Mouse (Mus musculus) heart, postnatal 0 days (tissue): Measurements from ENCODE around the gene Mafg. TPM values are rescaled to one million over a fixed set of nuclear protein-coding genes. Genes with fewer than 3 reads are reported as not detected.

Experiments used
- ATAC-seq: fragments of 200-750 bp; cut with Nextera tagmentation; 2 replicates; pipeline ENCODE4 v1.8.0; 2017; ENCODE audit warnings: low read depth, moderate number of reproducible peaks, moderate library complexity; ENCODE audit not compliant: insufficient read depth
- DNase-seq: peaks from one replicate; pipeline ENCODE4 v3.0.0-alpha.2; 2016; ENCODE audit warnings: low spot score
- H3K27ac ChIP-seq: fragments of 300-500 bp; sonication (generic); 2 replicates; pipeline ENCODE4 v1.5.1; 2014; ENCODE audit warnings: low read depth, mild to moderate bottlenecking
- H3K27me3 ChIP-seq: fragments of 300-500 bp; sonication (generic); 2 replicates; pipeline ENCODE4 v1.6.1; 2014; ENCODE audit warnings: low read length, mixed read lengths; ENCODE audit not compliant: control insufficient read depth, insufficient read depth
- H3K36me3 ChIP-seq: fragments of 300-500 bp; sonication (generic); replicated peaks from 2 replicates; pipeline ENCODE4 v1.6.1; 2014; ENCODE audit warnings: low read length, mixed read lengths; ENCODE audit not compliant: control insufficient read depth, insufficient read depth
- H3K4me1 ChIP-seq: fragments of 300-500 bp; sonication (generic); 2 replicates; pipeline ENCODE4 v1.6.1; 2014; ENCODE audit warnings: antibody characterized with exemption; ENCODE audit not compliant: control insufficient read depth, insufficient read depth
- H3K4me2 ChIP-seq: fragments of 300-500 bp; sonication (generic); 2 replicates; pipeline ENCODE4 v1.6.1; 2014; ENCODE audit warnings: low read depth, mild to moderate bottlenecking, low read length, moderate library complexity
- H3K4me3 ChIP-seq: fragments of 300-500 bp; sonication (generic); 2 replicates; pipeline ENCODE4 v1.5.1; 2014; ENCODE audit warnings: low read depth, low read length
- H3K9ac ChIP-seq: fragments of 300-500 bp; sonication (generic); replicated peaks from 2 replicates; pipeline ENCODE4 v1.6.1; 2014; ENCODE audit warnings: low read depth, low read length, mixed read lengths
- H3K9me3 ChIP-seq: fragments of 300-500 bp; sonication (generic); replicated peaks from 2 replicates; pipeline ENCODE4 v1.6.1; 2016; ENCODE audit warnings: low read length; ENCODE audit not compliant: control insufficient read depth
- CTCF ChIP-seq: IDR thresholded peaks from 2 replicates; pipeline ENCODE4 v1.5.1; 2016; ENCODE audit warnings: antibody characterized with exemption, control low read depth, low read depth
- EP300 ChIP-seq: IDR thresholded peaks from 2 replicates; pipeline ENCODE4 v1.6.1; 2016; ENCODE audit warnings: antibody characterized with exemption, low read depth
- WGBS: fragments of 180-500 bp; shearing (Covaris S2); extraction: QIAGEN DNeasy Blood & Tissue Kit; methylation state at CpG from one replicate; pipeline ENCODE4 v1.1.7; 2014; 5-methylcytosine and 5-hydroxymethylcytosine counted together
- polyA plus RNA-seq: library from polyadenylated mRNA; unstranded; fragments of >200 nt; fragmentation: Nextera tagmentation; extraction: Ambion mirVana; gene quantifications from 2 replicates; pipeline ENCODE4 v1.2.1, GENCODE M21; 2015
- total RNA-seq: library from RNA; depleted of rRNA; stranded (reverse); fragments of >200 nt; gene quantifications from 2 replicates; pipeline ENCODE4 v1.2.3, GENCODE M21; 2014; ENCODE audit warnings: low replicate concordance

Gene Mafg
- total and polyA plus RNA-seq, 2 experiments from 2014 or later = 13.6 to 37.7 TPM

GRCm38 (mm10) chr11:120582268-120582981 lies 51.0 kb downstream of the Mafg start:
- peak overlapping the region; percentile 90 for H3K4me2 ChIP-seq
- H3K4me3 ChIP-seq = peak overlapping the region; percentile 69
- DNase-seq (no peak), ATAC-seq (no peak)
- no peaks in the 10 kb centered on the region for H3K9me3 ChIP-seq
- 0 out of 2 replicates have a peak overlapping the region, but pooled peaks have one; percentile 88 for H3K9ac ChIP-seq
- no peaks in the 10 kb centered on the region for H3K27me3 ChIP-seq
- H3K27ac ChIP-seq = peak overlapping the region; percentile 91
- H3K4me1 ChIP-seq = peaks cover 22% of the 10 kb centered on the region
- H3K36me3 ChIP-seq = peaks cover 51% of the 10 kb centered on the region
- TF ChIP-seq EP300 = no peak
- TF ChIP-seq CTCF = peak; percentile 42
- 80% methylated on average over 8 of the region's 8 CpGs for WGBS

GRCm38 (mm10) chr11:120581490-120582267 lies 51.7 kb downstream of the Mafg start, which contains the start of gene Arhgdia:
Gene Arhgdia, minus strand, starts transcription at chr11:120581624.
- H3K27me3 ChIP-seq = no peaks in the 10 kb centered on the region
- DNase-seq (peak; percentile 79), ATAC-seq (peak; percentile 77)
- H3K4me1 ChIP-seq = peaks cover 22% of the 10 kb centered on the region
- 5% methylated on average over 67 of the region's 75 CpGs for WGBS
- peaks cover 47% of the 10 kb centered on the region for H3K36me3 ChIP-seq
- no peaks in the 10 kb centered on the region for H3K9me3 ChIP-seq
- H3K27ac ChIP-seq = peak within 1 kb of the TSS; percentile 91
- TF ChIP-seq CTCF = peak; percentile 38
- TF ChIP-seq EP300 = no peak
- H3K4me3 ChIP-seq = peak within 1 kb of the TSS; percentile 69
- peak within 1 kb of the TSS; percentile 90 for H3K4me2 ChIP-seq
- peak within 1 kb of the TSS; percentile 88 for H3K9ac ChIP-seq

- Histone ChIP-seq H3K4me3 (peak overlapping the region; percentile 69), H3K4me1 (peaks cover 22% of the 10 kb centered on the region), H3K36me3 (peaks cover 41% of the 10 kb centered on the region), H3K27ac (peak overlapping the region; percentile 91), H3K9me3 (no peaks in the 10 kb centered on the region), H3K9ac (peak overlapping the region; percentile 88), H3K4me2 (peak overlapping the region; percentile 90), H3K27me3 (no peaks in the 10 kb centered on the region)
- no peak for TF ChIP-seq EP300
- no peak for TF ChIP-seq CTCF
- under 1% methylated on average over 27 of the region's 44 CpGs for WGBS
- ATAC-seq = peak; percentile 61
- no peak for DNase-seq
These were observed 52.5 kb downstream of the Mafg start for GRCm38 (mm10) chr11:120580871-120581331.

GRCm38 (mm10) chr11:120580190-120580589 lies 53.2 kb downstream of the Mafg start:
- ATAC-seq = no peak
- TF ChIP-seq EP300 (no peak), CTCF (no peak)

GRCm38 (mm10) chr11:120579316-120580107 lies 53.9 kb downstream of the Mafg start:
- Histone ChIP-seq H3K9me3 (no peaks in the 10 kb centered on the region), H3K36me3 (peaks cover 31% of the 10 kb centered on the region), H3K27me3 (no peaks in the 10 kb centered on the region), H3K27ac (0 out of 2 replicates have a peak overlapping the region, but pooled peaks have one; percentile 91), H3K4me2 (peak overlapping the region; percentile 90), H3K4me1 (peaks cover 27% of the 10 kb centered on the region), H3K4me3 (peak overlapping the region; percentile 69), H3K9ac (no peak overlapping the region)
- no peak for TF ChIP-seq EP300
- peak; percentile 83 for TF ChIP-seq CTCF
- DNase-seq (no peak), ATAC-seq (no peak)
- 38% methylated on average over 15 of the region's 15 CpGs for WGBS

More at GRCm38 (mm10) chr11:120580190-120580589, 53.2 kb downstream of the Mafg start:
- Histone ChIP-seq H3K27me3 (no peaks in the 10 kb centered on the region), H3K27ac (peak overlapping the region; percentile 91), H3K9me3 (no peaks in the 10 kb centered on the region), H3K4me3 (peak overlapping the region; percentile 69), H3K9ac (peak overlapping the region; percentile 88), H3K4me1 (peaks cover 22% of the 10 kb centered on the region), H3K4me2 (peak overlapping the region; percentile 90), H3K36me3 (peaks cover 34% of the 10 kb centered on the region)
- 41% methylated on average over 7 of the region's 7 CpGs for WGBS
- no peak for DNase-seq
